Mouse (Mus musculus) A20 (cell line): ENCODE data around the gene Taar8c.
"Not testable (repeated sequence)": the region's sequence is repeated elsewhere in the genome, so short reads cannot be mapped to it uniquely, and the experiment has no call there.

Source experiments
- DNase-seq: peaks from one replicate; pipeline ENCODE4 v3.0.0-alpha.2; 2011; ENCODE audit warnings: low read depth, low spot score

Taar8c gene

DNA sequence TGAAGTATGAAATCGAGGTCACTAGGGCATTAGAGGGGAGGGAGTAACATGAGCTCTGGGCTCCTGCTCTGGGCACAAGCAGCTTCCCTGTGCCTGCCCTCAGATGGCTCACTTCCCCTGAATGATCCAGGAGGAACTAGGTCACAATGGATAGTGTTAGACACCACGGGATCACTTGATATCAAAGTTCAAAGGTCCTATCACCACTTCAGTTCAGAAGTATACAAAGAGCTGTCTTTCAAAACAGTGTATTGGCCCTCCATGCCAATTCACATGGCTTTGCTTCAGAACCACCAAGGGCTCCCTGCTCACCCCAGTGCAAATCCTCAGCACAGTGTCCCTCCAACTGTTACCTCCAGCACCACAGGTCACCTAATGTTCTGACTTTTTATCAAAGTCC, 27.0 kb downstream of the Taar8c start:
- not testable (repeated sequence) for DNase-seq

DNA sequence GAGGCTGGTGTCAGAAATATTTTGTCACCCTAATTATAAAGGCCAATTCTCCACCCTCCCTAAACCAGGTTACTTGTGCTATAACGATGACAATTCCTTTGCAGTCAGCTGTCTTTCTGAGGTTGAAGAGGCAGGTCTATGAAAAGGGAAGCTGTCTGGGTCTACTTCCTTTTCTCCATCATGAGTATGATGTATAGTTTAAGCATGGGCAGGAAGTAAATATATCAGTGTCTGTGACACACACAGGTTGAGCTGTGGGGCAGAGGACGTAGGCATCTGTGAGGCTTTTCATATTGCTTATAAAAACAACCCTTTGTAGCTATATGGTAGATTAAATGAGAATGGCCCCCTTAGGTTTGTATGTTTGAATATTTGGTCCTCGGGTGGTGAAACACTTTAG, 42.7 kb downstream of the Taar8c start:
- peak; percentile 15 for DNase-seq

DNA sequence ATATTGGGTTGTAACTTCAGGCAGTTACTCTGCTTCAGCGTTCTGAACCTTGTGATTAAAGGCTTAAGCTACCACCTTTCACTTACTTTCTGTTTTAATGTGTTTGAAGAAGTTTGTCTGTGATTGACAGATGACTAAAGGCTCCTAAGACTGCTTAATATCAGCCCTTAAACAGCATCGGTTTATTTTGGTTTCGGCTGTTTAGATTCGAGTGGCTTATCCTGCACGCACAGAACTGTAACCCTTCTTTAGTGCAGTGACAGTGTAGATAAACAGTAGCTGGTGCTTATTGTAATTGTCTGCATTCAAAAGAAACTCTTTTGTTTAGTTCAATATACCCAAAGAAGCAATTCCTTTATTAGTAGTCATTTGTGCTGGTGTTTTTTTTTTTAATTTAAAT, 49.7 kb downstream of the Taar8c start:
- no peak for DNase-seq
